Mouse (Mus musculus): ENCODE results near the gene Krtap19-5. TPM values are rescaled to one million over a fixed set of nuclear protein-coding genes. Genes with fewer than 3 reads are reported as not detected.
A peak's percentile ranks its signal among the peaks of the same experiment; 100 is the strongest.

Gene Krtap19-5
- polyA plus RNA-seq (2014; fragmentation: Nextera tagmentation; extraction: Ambion mirVana) = not detected in 2 replicates

GRCm38 (mm10) chr16:88896357-88896756 is at the start of gene Krtap19-5:
Gene Krtap19-5 (minus strand): TSS chr16:88896457.
- Histone ChIP-seq H3K4me2 (replicated peaks; ENCODE audit: low read depth, low read length) (no peak within 1 kb of the TSS), H3K27me3 (ENCODE audit: control insufficient read depth, insufficient read depth, low read length) (no peaks in the 10 kb centered on the region), H3K4me1 (replicated peaks; ENCODE audit: control insufficient read depth, insufficient read depth, low read length) (no peaks in the 10 kb centered on the region), H3K36me3 (ENCODE audit: control insufficient read depth, insufficient read depth, low read length) (no peaks in the 10 kb centered on the region), H3K4me3 (ENCODE audit: low read depth, low read length) (no peak within 1 kb of the TSS), H3K9me3 (ENCODE audit: control insufficient read depth, low read length) (no peaks in the 10 kb centered on the region), H3K27ac (ENCODE audit: low read depth, low read length) (no peak within 1 kb of the TSS), H3K9ac (ENCODE audit: low read depth, low read length) (no peak within 1 kb of the TSS)
- DNase-seq (ENCODE audit: low spot score) (no peak), ATAC-seq (ENCODE audit: low FRiP score) (no peak)
- 96% methylated on average over 6 of the region's 6 CpGs for WGBS

DNA sequence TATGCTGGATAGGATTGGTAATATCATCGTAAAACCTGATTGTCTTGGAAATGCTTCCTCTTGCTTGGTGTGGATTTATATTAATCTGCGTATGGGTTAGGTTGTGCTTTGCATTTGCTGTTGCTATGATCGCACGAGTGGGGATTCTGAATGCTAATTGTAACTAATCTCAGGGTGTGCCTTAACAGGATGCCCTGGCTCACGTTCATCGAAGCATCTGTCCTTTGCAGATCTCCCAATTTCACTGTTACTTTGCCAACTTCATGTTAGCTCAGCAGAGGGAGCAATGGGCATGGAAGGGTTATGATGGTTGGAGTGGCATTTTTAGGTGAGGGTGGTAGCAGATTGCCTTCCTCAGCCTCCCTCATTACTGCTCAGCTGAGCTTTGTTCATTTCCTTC is 44.8 kb upstream of the Krtap19-5 start:
- no peak for ATAC-seq (ENCODE audit: low FRiP score)
- 91% methylated on average over 6 of the region's 6 CpGs for WGBS
- Histone ChIP-seq H3K27me3 (ENCODE audit: control insufficient read depth, insufficient read depth, low read length) (no peaks in the 10 kb centered on the region), H3K36me3 (ENCODE audit: control insufficient read depth, insufficient read depth, low read length) (no peaks in the 10 kb centered on the region), H3K9ac (ENCODE audit: low read depth, low read length) (no peak overlapping the region), H3K4me2 (replicated peaks; ENCODE audit: low read depth, low read length) (no peak overlapping the region), H3K27ac (ENCODE audit: low read depth, low read length) (no peak overlapping the region), H3K4me1 (replicated peaks; ENCODE audit: control insufficient read depth, insufficient read depth, low read length) (no peaks in the 10 kb centered on the region), H3K4me3 (ENCODE audit: low read depth, low read length) (no peak overlapping the region), H3K9me3 (ENCODE audit: control insufficient read depth, low read length) (no peaks in the 10 kb centered on the region)
- no peak for DNase-seq (ENCODE audit: low spot score)

DNA sequence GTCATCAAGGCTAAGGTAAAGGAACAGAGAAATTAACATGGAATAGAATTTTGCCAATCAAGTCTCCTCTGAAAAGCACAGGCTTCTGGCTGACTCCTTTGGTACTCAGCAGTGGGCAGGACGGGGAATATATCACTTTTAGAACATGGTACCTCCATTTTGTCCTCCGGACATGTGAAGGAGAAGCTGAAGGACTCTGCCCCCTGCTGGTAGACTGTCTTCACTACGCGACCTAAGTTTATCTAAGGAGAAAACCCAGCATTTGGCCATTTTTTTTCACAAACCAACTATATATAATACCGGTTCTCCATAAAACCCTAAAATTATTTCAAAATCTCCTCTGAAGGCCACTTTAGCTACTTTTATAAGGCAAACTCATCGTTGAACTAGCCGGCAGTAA is 42.0 kb upstream of the Krtap19-5 start:
- no peak; the same call in 1 of the 2 replicates for ATAC-seq (ENCODE audit: low FRiP score)
- H3K27ac ChIP-seq (ENCODE audit: low read depth, low read length) = no peak overlapping the region
- WGBS = 70% methylated on average over 7 of the region's 7 CpGs
- no peaks in the 10 kb centered on the region for H3K4me1 ChIP-seq (replicated peaks; ENCODE audit: control insufficient read depth, insufficient read depth, low read length)
- no peaks in the 10 kb centered on the region for H3K27me3 ChIP-seq (ENCODE audit: control insufficient read depth, insufficient read depth, low read length)
- H3K9ac ChIP-seq (ENCODE audit: low read depth, low read length) = no peak overlapping the region
- H3K4me3 ChIP-seq (ENCODE audit: low read depth, low read length) = no peak overlapping the region
- no peaks in the 10 kb centered on the region for H3K9me3 ChIP-seq (ENCODE audit: control insufficient read depth, low read length)
- H3K4me2 ChIP-seq (replicated peaks; ENCODE audit: low read depth, low read length) = no peak overlapping the region
- H3K36me3 ChIP-seq (ENCODE audit: control insufficient read depth, insufficient read depth, low read length) = no peaks in the 10 kb centered on the region
- DNase-seq (ENCODE audit: low spot score) = peak; percentile 54

DNA sequence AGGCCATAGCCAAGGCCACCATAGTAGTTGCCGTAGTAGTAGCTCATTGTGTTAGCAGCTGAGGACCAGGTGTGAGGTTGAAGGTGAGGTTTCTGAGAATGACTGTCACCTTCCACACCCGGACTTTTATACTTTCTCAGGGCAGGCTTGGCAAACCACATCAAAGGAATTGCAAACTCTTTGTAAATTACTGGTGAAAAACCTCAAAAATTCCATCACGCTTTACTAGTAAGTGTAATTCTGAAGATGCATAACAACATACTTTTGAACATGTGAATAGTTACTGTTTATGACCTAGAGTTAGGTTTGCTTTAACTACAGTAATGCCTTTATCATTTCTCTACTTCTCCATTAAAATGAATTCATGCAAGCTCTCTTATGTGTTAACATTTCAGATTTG is 35.9 kb upstream of the Krtap19-5 start, which contains the start of gene Krtap19-9b:
TSS of gene Krtap19-9b (minus strand) at position 101 of the 400 bp plus-strand sequence.
- Histone ChIP-seq H3K4me3 (ENCODE audit: low read depth, low read length) (no peak within 1 kb of the TSS), H3K9me3 (ENCODE audit: control insufficient read depth, low read length) (no peaks in the 10 kb centered on the region), H3K4me2 (replicated peaks; ENCODE audit: low read depth, low read length) (no peak within 1 kb of the TSS), H3K27ac (ENCODE audit: low read depth, low read length) (no peak within 1 kb of the TSS), H3K9ac (ENCODE audit: low read depth, low read length) (no peak within 1 kb of the TSS), H3K4me1 (replicated peaks; ENCODE audit: control insufficient read depth, insufficient read depth, low read length) (no peaks in the 10 kb centered on the region), H3K36me3 (ENCODE audit: control insufficient read depth, insufficient read depth, low read length) (no peaks in the 10 kb centered on the region), H3K27me3 (ENCODE audit: control insufficient read depth, insufficient read depth, low read length) (no peaks in the 10 kb centered on the region)
- WGBS = 93% methylated on average over 3 of the region's 3 CpGs
- DNase-seq (ENCODE audit: low spot score) (no peak), ATAC-seq (ENCODE audit: low FRiP score) (no peak)

GRCm38 (mm10) chr16:88886870-88887269 is 9.4 kb downstream of the Krtap19-5 start:
- DNase-seq (ENCODE audit: low spot score) = no peak
- no peak overlapping the region for H3K27ac ChIP-seq (ENCODE audit: low read depth, low read length)
- no peaks in the 10 kb centered on the region for H3K9me3 ChIP-seq (ENCODE audit: control insufficient read depth, low read length)
- no peaks in the 10 kb centered on the region for H3K27me3 ChIP-seq (ENCODE audit: control insufficient read depth, insufficient read depth, low read length)
- no peak for ATAC-seq (ENCODE audit: low FRiP score)
- no peaks in the 10 kb centered on the region for H3K36me3 ChIP-seq (ENCODE audit: control insufficient read depth, insufficient read depth, low read length)
- H3K4me3 ChIP-seq (ENCODE audit: low read depth, low read length) = no peak overlapping the region
- no peak overlapping the region for H3K9ac ChIP-seq (ENCODE audit: low read depth, low read length)
- WGBS = 90% methylated on average over 6 of the region's 6 CpGs
- H3K4me1 ChIP-seq (replicated peaks; ENCODE audit: control insufficient read depth, insufficient read depth, low read length) = no peaks in the 10 kb centered on the region
- H3K4me2 ChIP-seq (replicated peaks; ENCODE audit: low read depth, low read length) = no peak overlapping the region

GRCm38 (mm10) chr16:88884989-88885388 is 11.3 kb downstream of the Krtap19-5 start, which contains the start of gene Krtap19-4:
Gene Krtap19-4 (minus strand): TSS chr16:88885089.
- H3K9me3 ChIP-seq (ENCODE audit: control insufficient read depth, low read length) = no peaks in the 10 kb centered on the region
- no peak for ATAC-seq (ENCODE audit: low FRiP score)
- no peak within 1 kb of the TSS for H3K4me2 ChIP-seq (replicated peaks; ENCODE audit: low read depth, low read length)
- H3K4me3 ChIP-seq (ENCODE audit: low read depth, low read length) = no peak within 1 kb of the TSS
- DNase-seq (ENCODE audit: low spot score) = no peak
- no peaks in the 10 kb centered on the region for H3K4me1 ChIP-seq (replicated peaks; ENCODE audit: control insufficient read depth, insufficient read depth, low read length)
- no peaks in the 10 kb centered on the region for H3K27me3 ChIP-seq (ENCODE audit: control insufficient read depth, insufficient read depth, low read length)
- no peak within 1 kb of the TSS for H3K27ac ChIP-seq (ENCODE audit: low read depth, low read length)
- no peaks in the 10 kb centered on the region for H3K36me3 ChIP-seq (ENCODE audit: control insufficient read depth, insufficient read depth, low read length)
- 89% methylated on average over 5 of the region's 5 CpGs for WGBS
- H3K9ac ChIP-seq (ENCODE audit: low read depth, low read length) = no peak within 1 kb of the TSS

DNA sequence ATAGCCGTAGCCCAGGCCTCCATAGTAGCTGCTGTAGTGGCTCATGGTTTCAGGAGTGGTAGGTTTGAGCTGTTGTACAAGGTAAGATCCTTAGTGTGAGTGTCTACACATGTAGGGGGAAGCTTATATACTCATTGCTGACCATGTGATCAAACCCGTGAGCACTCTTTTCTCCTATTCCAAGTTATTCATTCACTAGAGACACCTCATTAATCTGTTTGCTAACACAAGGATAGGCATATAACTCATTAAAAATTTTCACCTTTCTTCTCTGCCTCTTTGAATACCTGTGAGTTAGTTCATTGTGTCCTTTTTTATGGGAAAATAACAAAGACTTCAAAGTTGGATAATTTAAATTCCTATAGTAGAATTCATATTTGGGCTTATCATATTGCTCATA is 18.3 kb downstream of the Krtap19-5 start, which contains the start of gene Krtap19-3:
TSS of gene Krtap19-3 (minus strand) at position 101 of the 400 bp plus-strand sequence.
- ATAC-seq (ENCODE audit: low FRiP score) = no peak
- no peak within 1 kb of the TSS for H3K4me2 ChIP-seq (replicated peaks; ENCODE audit: low read depth, low read length)

DNA sequence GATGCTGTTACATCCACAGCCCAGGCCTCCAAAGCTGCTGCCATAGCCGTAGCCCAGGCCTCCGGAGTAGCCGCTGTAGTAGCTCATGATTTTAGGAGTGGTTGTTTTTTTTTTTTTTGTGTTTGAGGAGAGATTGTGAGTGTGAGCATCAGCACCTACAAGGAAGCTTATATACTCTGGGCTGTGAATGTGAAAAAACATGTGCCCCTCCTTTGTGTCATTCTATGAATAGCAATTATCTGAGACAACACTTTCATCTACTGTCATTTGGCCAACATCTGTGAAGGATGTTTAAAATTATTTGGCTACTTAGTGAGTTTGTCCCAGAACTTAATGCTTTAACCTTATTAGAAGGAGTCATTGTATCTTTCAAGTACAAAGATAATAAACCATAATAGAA is 22.1 kb downstream of the Krtap19-5 start, which contains the start of gene Krtap19-2:
TSS of gene Krtap19-2 (minus strand) at position 101 of the 400 bp plus-strand sequence.
- H3K27ac ChIP-seq (ENCODE audit: low read depth, low read length) = no peak within 1 kb of the TSS
- H3K9me3 ChIP-seq (ENCODE audit: control insufficient read depth, low read length) = no peaks in the 10 kb centered on the region
- no peak within 1 kb of the TSS for H3K9ac ChIP-seq (ENCODE audit: low read depth, low read length)
- ATAC-seq (ENCODE audit: low FRiP score) = no peak
- H3K4me1 ChIP-seq (replicated peaks; ENCODE audit: control insufficient read depth, insufficient read depth, low read length) = no peaks in the 10 kb centered on the region
- no peak for DNase-seq (ENCODE audit: low spot score)
- H3K4me2 ChIP-seq (replicated peaks; ENCODE audit: low read depth, low read length) = no peak within 1 kb of the TSS
- no peak within 1 kb of the TSS for H3K4me3 ChIP-seq (ENCODE audit: low read depth, low read length)
- no peaks in the 10 kb centered on the region for H3K36me3 ChIP-seq (ENCODE audit: control insufficient read depth, insufficient read depth, low read length)
- H3K27me3 ChIP-seq (ENCODE audit: control insufficient read depth, insufficient read depth, low read length) = no peaks in the 10 kb centered on the region
- 92% methylated on average over 3 of the region's 3 CpGs for WGBS

More for the DNA sequence above, 18.3 kb downstream of the Krtap19-5 start, which contains the start of gene Krtap19-3:
- Histone ChIP-seq H3K9ac (ENCODE audit: low read depth, low read length) (no peak within 1 kb of the TSS), H3K27ac (ENCODE audit: low read depth, low read length) (no peak within 1 kb of the TSS), H3K4me3 (ENCODE audit: low read depth, low read length) (no peak within 1 kb of the TSS), H3K9me3 (ENCODE audit: control insufficient read depth, low read length) (no peaks in the 10 kb centered on the region), H3K27me3 (ENCODE audit: control insufficient read depth, insufficient read depth, low read length) (no peaks in the 10 kb centered on the region), H3K36me3 (ENCODE audit: control insufficient read depth, insufficient read depth, low read length) (no peaks in the 10 kb centered on the region), H3K4me1 (replicated peaks; ENCODE audit: control insufficient read depth, insufficient read depth, low read length) (no peaks in the 10 kb centered on the region)
- WGBS = 84% methylated on average over 2 of the region's 2 CpGs
- no peak for DNase-seq (ENCODE audit: low spot score)

DNA sequence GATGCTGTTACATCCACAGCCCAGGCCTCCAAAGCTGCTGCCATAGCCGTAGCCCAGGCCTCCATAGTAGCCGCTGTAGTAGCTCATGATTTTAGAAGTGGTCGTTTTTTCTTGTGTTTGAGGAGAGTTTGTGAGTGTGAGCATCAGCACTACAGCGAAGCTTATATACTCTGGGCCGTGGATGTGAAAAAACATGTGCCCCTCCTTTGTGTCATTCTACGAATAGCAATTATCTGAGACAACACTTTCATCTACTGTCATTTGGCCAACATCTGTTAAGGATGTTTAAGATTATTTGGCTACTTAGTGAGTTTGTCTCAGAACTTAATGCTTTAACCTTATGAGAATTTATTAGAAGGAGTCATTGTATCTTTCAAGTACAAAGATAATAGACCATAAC is 26.9 kb downstream of the Krtap19-5 start, which contains the start of gene Krtap19-1:
TSS of gene Krtap19-1 (minus strand) at position 101 of the 400 bp plus-strand sequence.
- DNase-seq (ENCODE audit: low spot score) (no peak), ATAC-seq (ENCODE audit: low FRiP score) (no peak)
- Histone ChIP-seq H3K36me3 (ENCODE audit: control insufficient read depth, insufficient read depth, low read length) (no peaks in the 10 kb centered on the region), H3K4me3 (ENCODE audit: low read depth, low read length) (no peak within 1 kb of the TSS), H3K27me3 (ENCODE audit: control insufficient read depth, insufficient read depth, low read length) (no peaks in the 10 kb centered on the region), H3K9me3 (ENCODE audit: control insufficient read depth, low read length) (no peaks in the 10 kb centered on the region), H3K4me1 (replicated peaks; ENCODE audit: control insufficient read depth, insufficient read depth, low read length) (no peaks in the 10 kb centered on the region), H3K27ac (ENCODE audit: low read depth, low read length) (no peak within 1 kb of the TSS), H3K4me2 (replicated peaks; ENCODE audit: low read depth, low read length) (no peak within 1 kb of the TSS), H3K9ac (ENCODE audit: low read depth, low read length) (no peak within 1 kb of the TSS)
- WGBS = 89% methylated on average over 6 of the region's 6 CpGs
